9 mouse cellular contexts compared by ENCODE assay signal in genomic region chr2:157075685-157076084, GRCm38 (mm10). TPM values are rescaled to one million over a fixed set of nuclear protein-coding genes. Genes with fewer than 3 reads are reported as not detected.
DNase-seq lines count a peak whose midpoint lies in the region; ATAC-seq and TF ChIP-seq lines count a peak whose summit lies in the region.
"Had no signal": no experiment of that assay in that cellular context is flagged by ENCODE, and none has a peak within 500 bp of the region (broad histone marks: within the 10 kb centered on the region; RNA-seq: fewer than 3 reads in every experiment).

No protein-coding gene starts in this region.

- DNase-seq in right cerebral cortex, postnatal 4 days, result peak; percentile 52
- DNase-seq in right cerebral cortex, postnatal 36 days (ENCODE audit: low spot score in 2 of 2), result no peak
- DNase-seq in forebrain, postnatal 0 days, result peak; percentile 53
- peak; percentile 41 to 45 for DNase-seq in kidney, adult 8-10 months
- no peak for DNase-seq in midbrain, embryonic 14.5 days
- DNase-seq in thymus, postnatal 14 days, result no peak
- no peak for DNase-seq in urinary bladder, adult 2 months (ENCODE audit: low spot score)
- DNase-seq in thymus, postnatal 0 days (ENCODE audit: low spot score), result no peak

- peak overlapping the region; percentile 92 for H3K4me3 ChIP-seq in forebrain, postnatal 0 days (ENCODE audit: low read depth, low read length)
- peak overlapping the region; percentile 96 for H3K4me3 ChIP-seq in midbrain, embryonic 14.5 days (replicated peaks; ENCODE audit: low read depth, low read length)

- 33% methylated on average over 3 of the region's 3 CpGs for WGBS in forebrain, postnatal 0 days
- WGBS in midbrain, embryonic 14.5 days, result 61% methylated on average over 3 of the region's 3 CpGs

- ATAC-seq in forebrain, postnatal 0 days, result no peak
- no peak for ATAC-seq in midbrain, embryonic 14.5 days (ENCODE audit: low FRiP score, low TSS enrichment)

- TF ChIP-seq CTCF in forebrain, postnatal 0 days (IDR thresholded peaks at IDR 0.05; ENCODE audit: low read depth), result peak; percentile 30; the same call in 1 of the 2 replicates

- H3K9me3 ChIP-seq in forebrain, postnatal 0 days (ENCODE audit: low read length), result no peaks in the 10 kb centered on the region
- no peaks in the 10 kb centered on the region for H3K9me3 ChIP-seq in midbrain, embryonic 14.5 days (ENCODE audit: control insufficient read depth, low read length)

- peaks cover 52% of the 10 kb centered on the region for H3K4me1 ChIP-seq in forebrain, postnatal 0 days (ENCODE audit: insufficient read depth)
- H3K4me1 ChIP-seq in midbrain, embryonic 14.5 days (ENCODE audit: control insufficient read depth, insufficient read depth, low read length), result peaks cover 73% of the 10 kb centered on the region

- H3K4me2 ChIP-seq in forebrain, postnatal 0 days (ENCODE audit: low read depth), result peak overlapping the region; percentile 94
- peak overlapping the region; percentile 100 for H3K4me2 ChIP-seq in midbrain, embryonic 14.5 days (ENCODE audit: low read length)

- H3K27ac ChIP-seq in forebrain, postnatal 0 days (ENCODE audit: low read depth, low read length), result no peak overlapping the region
- H3K27ac ChIP-seq in midbrain, embryonic 14.5 days (replicated peaks; ENCODE audit: low read depth, low read length), result no peak overlapping the region

- no peaks in the 10 kb centered on the region for H3K27me3 ChIP-seq in forebrain, postnatal 0 days (ENCODE audit: insufficient read depth, low read length)
- no peaks in the 10 kb centered on the region for H3K27me3 ChIP-seq in midbrain, embryonic 14.5 days (ENCODE audit: control insufficient read depth, insufficient read depth, low read length)

- H3K9ac ChIP-seq in forebrain, postnatal 0 days, result 0 out of 2 replicates have a peak overlapping the region, but pooled peaks have one; percentile 2
- peak overlapping the region; percentile 37; the same call in 1 of the 2 replicates for H3K9ac ChIP-seq in midbrain, embryonic 14.5 days (replicated peaks; ENCODE audit: low read length)

- H3K36me3 ChIP-seq in forebrain, postnatal 0 days (ENCODE audit: insufficient read depth), result peaks cover 20% of the 10 kb centered on the region
- peaks cover 14% of the 10 kb centered on the region for H3K36me3 ChIP-seq in midbrain, embryonic 14.5 days (ENCODE audit: control insufficient read depth, insufficient read depth, low read length)

RNA-seq across cellular contexts. Expression of gene Soga1, which starts 3.4 kb away (rescaled TPM):
- total RNA-seq in forebrain, postnatal 0 days (2014; rRNA removed), result 80.5 and 93.7 TPM in 2 replicates
- polyA plus RNA-seq in forebrain, postnatal 0 days (2015; fragmentation: Nextera tagmentation; extraction: Ambion mirVana), result 3.1 and 3.9 TPM in 2 replicates
- 12.0 and 13.1 TPM in 2 replicates for polyA plus RNA-seq in midbrain, embryonic 14.5 days (2014; fragmentation: Nextera tagmentation; extraction: Ambion mirVana)
- polyA plus RNA-seq in urinary bladder, adult 2 months (2012; rRNA removed), result 3.0 and 7.1 TPM in 2 replicates
- polyA plus RNA-seq in thymus, postnatal 0 days (2015; fragmentation: Nextera tagmentation; extraction: Ambion mirVana), result 0.57 TPM in 2 replicates

RNA-seq across cellular contexts. Expression of gene Tldc2, which starts 11.2 kb away (rescaled TPM):
- not detected in 2 replicates for total RNA-seq in forebrain, postnatal 0 days (2014; rRNA removed)
- polyA plus RNA-seq in forebrain, postnatal 0 days (2015; fragmentation: Nextera tagmentation; extraction: Ambion mirVana), result not detected in 2 replicates
- polyA plus RNA-seq in midbrain, embryonic 14.5 days (2014; fragmentation: Nextera tagmentation; extraction: Ambion mirVana), result not detected in 2 replicates
- 0.19 TPM in 1 of 2 replicates, not detected in the other for polyA plus RNA-seq in urinary bladder, adult 2 months (2012; rRNA removed)
- polyA plus RNA-seq in thymus, postnatal 0 days (2015; fragmentation: Nextera tagmentation; extraction: Ambion mirVana), result not detected in 2 replicates
- total RNA-seq: left cerebral cortex, postnatal 10 days had no signal

RNA-seq across cellular contexts. Expression of gene Samhd1, which starts 59.4 kb away (rescaled TPM):
- total RNA-seq in forebrain, postnatal 0 days (2014; rRNA removed), result 11.3 and 18.5 TPM in 2 replicates
- 6.6 and 8.0 TPM in 2 replicates for polyA plus RNA-seq in forebrain, postnatal 0 days (2015; fragmentation: Nextera tagmentation; extraction: Ambion mirVana)
- polyA plus RNA-seq in midbrain, embryonic 14.5 days (2014; fragmentation: Nextera tagmentation; extraction: Ambion mirVana), result 9.2 and 12.1 TPM in 2 replicates
- 57.2 and 77.9 TPM in 2 replicates for polyA plus RNA-seq in urinary bladder, adult 2 months (2012; rRNA removed)
- polyA plus RNA-seq in thymus, postnatal 0 days (2015; fragmentation: Nextera tagmentation; extraction: Ambion mirVana), result 23.5 and 25.5 TPM in 2 replicates

Comparison
In these comparisons a context has a peak if more than half of its experiments do, and no peak if none do; other contexts are left out.
1. DNase-seq: peak in right cerebral cortex, postnatal 4 days (single experiment), forebrain, postnatal 0 days (single experiment) and kidney, adult 8-10 months (2 of 2); none in right cerebral cortex, postnatal 36 days (0 of 2), midbrain, embryonic 14.5 days (single experiment), thymus, postnatal 14 days (single experiment), urinary bladder, adult 2 months (single experiment) and thymus, postnatal 0 days (single experiment).